Mouse (Mus musculus): Measurements from ENCODE around the gene Stmn1.

Stmn1 gene

DNA sequence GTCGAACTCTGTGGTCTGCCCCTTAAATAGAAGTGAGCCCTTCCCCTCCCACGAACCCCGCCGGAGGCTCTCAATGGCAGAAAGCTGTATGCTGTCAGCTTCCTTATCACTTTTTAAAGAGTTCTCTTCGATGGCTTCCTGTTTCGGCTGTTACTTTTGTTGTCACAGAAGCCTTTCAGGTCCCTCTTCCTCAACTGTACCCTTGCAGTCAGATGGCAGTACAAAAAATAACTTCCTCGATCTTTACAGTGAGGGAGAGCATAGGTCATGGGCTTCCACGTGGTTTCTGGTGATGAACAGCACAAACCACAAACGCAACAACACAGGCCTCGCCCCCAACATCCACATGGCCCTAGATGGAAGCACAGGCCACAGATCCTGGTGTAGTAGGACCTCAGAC, 7.8 kb upstream of the Stmn1 start:
- DNase-seq: peak; percentile 61

DNA sequence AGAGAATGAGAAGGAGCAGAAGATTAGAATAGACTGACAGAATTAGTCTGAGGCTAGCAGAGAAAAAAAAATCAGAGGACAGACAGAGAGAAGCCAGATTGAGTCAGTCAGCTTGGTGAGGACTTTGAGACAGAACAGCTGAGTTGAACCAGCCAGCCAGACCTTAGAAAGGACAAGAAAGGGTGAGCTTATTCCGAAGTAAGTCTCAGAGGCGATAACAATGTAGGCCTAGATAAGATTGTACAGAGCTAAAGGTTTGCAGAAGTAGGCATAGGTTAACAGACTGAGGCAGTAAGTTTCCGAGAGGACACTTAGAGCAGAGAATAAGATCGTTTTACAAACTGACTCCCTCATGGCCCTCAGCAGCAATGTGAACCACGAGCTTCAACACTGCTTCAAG, 6.9 kb upstream of the Stmn1 start:
- no peak for DNase-seq

DNA sequence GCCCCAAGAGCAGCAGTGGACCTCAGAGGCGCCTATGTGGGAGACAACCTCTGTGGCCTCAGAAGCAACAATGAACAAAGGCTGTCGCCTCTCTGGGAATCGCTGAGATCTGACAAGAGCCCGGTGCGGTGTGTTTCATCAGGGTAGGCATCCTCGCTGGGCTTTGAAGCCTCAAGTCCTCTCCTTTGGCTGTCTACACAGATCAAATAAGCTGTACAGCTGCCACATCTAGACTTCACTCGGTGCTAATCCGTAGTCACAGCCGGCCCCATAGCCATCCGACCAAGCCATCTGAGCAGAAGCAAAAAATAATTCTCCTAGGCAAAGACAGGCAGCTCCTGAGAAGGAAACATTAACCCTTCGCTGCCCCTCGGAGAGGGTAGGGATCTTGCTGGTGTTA, 2.3 kb upstream of the Stmn1 start:
- DNase-seq: no peak

- DNase-seq: no peak
Observed at GRCm38 (mm10) chr4:134466381-134467262, 1.5 kb upstream of the Stmn1 start.

- peak; percentile 64 for DNase-seq
Observed at GRCm38 (mm10) chr4:134467435-134468214, 495 bp upstream of the Stmn1 start.

DNA sequence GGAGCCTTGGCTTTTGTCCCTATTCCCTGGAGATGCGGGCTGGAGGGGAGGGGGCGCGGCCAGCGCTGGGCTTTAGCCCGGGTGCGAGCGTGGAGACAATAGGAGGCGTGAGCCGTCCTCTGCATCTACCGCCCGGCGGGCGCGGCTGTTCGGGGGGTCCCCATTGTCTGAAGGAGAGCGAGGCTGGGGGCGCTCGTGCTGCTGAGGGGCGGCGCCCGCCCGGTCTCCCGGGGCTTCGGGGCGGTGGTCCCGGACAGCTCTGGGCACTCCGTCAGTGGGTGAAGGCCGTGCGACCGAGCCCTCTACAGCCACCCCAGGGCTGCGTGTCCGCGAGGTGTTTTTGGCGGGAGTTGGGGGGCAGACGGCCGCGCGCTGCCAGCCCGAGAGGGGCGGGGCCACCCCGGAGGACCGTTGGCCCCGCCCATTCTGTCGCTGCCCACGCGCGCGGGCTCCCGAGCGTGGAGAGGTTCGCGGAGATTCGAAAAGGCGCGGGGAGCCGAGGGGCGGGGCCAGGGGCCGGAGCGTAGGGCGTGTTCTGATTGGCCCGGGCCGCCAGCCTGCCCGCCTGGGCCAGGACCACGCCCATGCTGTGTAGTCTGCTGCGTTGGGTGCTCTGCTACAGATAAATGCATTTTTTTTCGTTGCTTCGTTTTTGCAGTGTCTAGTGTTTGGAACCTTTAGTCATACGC, 602 bp downstream of the Stmn1 start:
- DNase-seq: peak; percentile 100

DNA sequence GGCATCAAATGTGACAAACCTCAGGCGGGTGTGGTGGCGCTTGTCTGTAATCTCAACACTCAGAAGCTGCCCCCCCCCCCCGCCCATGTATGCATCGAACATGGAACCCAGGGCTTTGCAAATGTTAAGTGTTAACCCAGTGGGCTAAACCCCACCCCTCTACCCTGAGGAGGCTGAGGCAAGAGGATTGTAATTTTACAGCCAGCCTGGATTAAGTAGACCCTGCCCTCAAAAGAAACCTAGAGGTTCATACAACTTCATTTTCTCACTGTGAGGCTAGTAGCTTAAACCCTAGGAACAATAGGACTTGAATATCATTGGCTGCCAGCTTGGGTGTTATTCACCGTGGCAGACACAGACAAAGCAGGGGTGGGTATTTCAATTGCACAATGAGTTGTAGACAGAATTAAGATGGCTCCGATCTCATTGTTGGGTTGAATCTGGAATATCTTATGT, 1.2 kb downstream of the Stmn1 start:
- DNase-seq: no peak

DNA sequence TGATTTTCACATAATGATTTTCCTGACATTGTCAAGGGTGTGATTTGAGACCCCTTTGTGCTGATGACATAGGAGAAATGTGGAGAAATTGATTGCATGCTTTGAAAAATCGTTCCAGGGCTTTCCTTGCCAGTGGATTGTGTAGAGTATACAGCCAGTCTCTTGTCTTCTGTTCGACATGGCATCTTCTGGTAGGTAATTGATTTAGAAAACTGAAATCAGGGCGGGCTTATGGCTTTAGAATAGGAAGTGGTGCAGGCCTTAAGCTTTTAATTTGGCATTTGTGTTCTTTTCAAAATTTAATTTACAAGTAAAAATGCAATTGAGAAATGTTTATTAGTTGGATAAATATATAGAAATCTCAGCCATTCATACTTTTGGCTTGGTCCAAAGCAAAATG, 1.9 kb downstream of the Stmn1 start:
- no peak for DNase-seq

GRCm38 (mm10) chr4:134471469-134471868, 3.3 kb downstream of the Stmn1 start:
- no peak for DNase-seq

GRCm38 (mm10) chr4:134473764-134474163, 5.6 kb downstream of the Stmn1 start:
- DNase-seq: no peak

DNA sequence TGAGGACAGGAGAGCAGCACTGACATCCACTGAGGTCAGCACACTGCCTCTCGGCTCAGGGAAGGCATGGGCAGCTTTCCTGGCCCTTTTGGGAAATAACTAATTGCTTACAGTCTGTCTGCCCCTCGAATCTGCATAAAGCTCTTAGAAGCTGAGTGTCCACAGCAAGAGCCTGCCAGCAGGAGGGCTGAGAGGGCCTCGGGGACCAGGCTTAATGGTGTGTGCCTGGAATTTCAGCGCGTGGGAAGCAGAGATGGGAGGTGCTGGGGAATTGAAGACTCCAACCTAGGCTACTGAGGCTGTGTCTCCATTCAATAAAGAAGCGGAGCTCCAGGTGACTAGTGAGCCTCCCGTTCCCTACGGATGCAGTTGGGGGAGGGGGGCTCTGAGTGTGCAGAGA, 6.1 kb downstream of the Stmn1 start:
- no peak for DNase-seq

GRCm38 (mm10) chr4:134476899-134477298, 8.8 kb downstream of the Stmn1 start:
- no peak for DNase-seq

- peak; percentile 97 for DNase-seq
Observed at GRCm38 (mm10) chr4:134478031-134478430, 9.9 kb downstream of the Stmn1 start.

DNA sequence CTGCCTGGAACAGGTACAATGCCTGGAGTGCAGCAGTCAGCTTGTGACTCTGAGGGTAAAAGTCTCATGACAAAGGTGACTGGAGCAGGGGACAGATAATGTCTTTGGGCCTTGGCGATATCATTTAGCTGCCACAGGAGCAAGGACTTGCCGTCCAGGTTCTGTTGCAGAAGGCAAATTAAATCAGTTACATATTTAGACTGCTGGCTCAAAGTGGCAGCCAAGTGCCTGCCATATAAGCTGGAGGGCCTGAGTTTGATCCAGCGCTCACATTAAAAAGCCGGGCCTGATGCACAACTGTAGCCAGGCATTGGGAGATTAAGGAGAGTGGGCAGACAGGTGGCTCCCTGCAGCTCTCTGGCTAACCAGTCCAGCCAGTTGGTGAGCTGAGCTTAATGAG, 11.7 kb downstream of the Stmn1 start:
- no peak for DNase-seq

GRCm38 (mm10) chr4:134480864-134481263, 12.7 kb downstream of the Stmn1 start:
- peak; percentile 89 for DNase-seq

DNA sequence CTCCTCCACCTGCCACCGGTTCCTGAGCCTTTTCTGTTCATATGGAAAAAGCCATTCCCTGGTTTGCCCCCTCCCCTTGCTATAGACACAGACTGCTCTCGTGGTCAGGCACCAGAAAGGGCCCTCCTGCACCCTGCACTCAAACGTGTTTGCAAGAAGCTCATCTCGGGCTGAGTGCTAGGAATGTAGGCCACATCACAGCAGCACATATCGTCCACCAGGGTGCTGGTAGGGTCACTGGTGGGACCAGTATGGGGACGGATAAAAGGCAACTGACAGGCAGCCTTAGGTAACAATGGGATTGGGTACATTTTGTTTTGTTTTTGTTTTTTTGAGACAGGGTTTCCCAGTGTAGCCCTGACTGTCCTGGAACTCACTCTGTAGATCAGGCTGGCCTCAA, 13.2 kb downstream of the Stmn1 start:
- DNase-seq: no peak

DNA sequence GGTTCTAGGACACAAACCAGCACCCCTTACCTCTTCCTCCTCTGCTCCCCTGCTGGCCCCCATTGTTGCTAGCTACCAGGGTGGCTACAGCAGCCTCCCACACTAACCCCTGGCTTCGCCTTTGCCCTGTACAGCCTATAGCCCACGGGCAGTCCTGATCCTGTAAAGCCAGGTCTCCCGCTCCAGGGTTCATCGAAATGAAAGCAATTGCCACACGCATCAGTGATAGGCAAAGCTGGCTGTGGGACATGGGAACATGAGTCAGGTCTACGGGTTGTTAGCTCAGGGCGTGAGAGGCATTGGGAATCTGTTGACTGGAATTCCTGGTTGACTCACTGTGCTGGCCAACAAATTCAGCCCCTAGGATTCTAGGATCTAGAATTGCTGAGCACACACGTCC, 14.3 kb downstream of the Stmn1 start:
- DNase-seq: no peak

- DNase-seq: no peak
Observed at GRCm38 (mm10) chr4:134483078-134483688, 15.1 kb downstream of the Stmn1 start.

- no peak for DNase-seq
Observed at GRCm38 (mm10) chr4:134483696-134484095, 15.6 kb downstream of the Stmn1 start.

- no peak for DNase-seq
Observed at GRCm38 (mm10) chr4:134484231-134484630, 16.1 kb downstream of the Stmn1 start.

DNA sequence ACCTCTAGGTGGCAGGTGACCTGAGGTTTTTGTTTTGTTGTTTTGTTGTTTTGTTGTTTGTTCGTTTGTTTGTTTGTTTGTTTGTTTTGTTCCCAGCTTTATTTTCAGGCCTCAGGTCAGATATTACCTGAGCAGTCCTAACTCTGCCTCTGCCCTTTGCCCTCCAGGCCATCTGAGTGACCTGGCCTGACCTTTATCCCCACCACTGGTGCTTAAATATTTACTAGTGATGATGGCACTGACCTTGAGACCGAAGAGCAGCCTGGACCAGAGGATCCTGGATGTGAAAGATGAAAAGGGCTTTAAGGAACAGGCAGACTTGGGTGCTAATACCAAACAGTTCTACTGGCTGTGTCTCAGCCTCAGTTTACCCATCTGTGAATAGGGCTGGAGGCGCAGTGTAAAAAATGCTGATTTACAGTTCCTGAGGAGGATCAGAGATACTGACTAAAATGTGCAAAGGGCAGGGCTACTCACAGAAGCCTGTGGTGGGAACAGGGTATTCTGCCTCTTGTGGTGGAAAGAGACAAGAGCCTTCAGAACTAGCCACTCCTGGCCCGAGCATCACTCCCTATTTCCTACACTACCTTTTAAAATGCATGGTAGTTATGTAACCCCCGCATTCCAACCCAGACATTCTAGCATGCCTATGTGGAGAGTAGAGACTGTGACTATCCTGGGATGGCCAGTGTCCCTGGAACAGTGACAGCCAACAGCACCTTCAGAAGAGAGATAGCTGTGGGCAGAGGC, 17.2 kb downstream of the Stmn1 start:
- no peak for DNase-seq

- DNase-seq: no peak
Observed at GRCm38 (mm10) chr4:134488211-134488610, 20.1 kb downstream of the Stmn1 start.
